Mouse (Mus musculus) heart, postnatal 25 days (tissue): Measurements from ENCODE around the gene Wwc2. TPM values are rescaled to one million over a fixed set of nuclear protein-coding genes. Genes with fewer than 3 reads are reported as not detected.
"Not testable (repeated sequence)": the region's sequence is repeated elsewhere in the genome, so short reads cannot be mapped to it uniquely, and the experiment has no call there.

ENCODE experiments used
- DNase-seq: peaks from one replicate; pipeline ENCODE4 v3.0.0; 2022; ENCODE audit warnings: low spot score
- intact Hi-C: fragments of 180-260 bp; cut with DNase I; formaldehyde crosslinking; loops from one replicate; pipeline ENCODE4 v1.15.1; 2025
- total RNA-seq, 2 experiments: library from RNA; stranded (reverse); gene quantifications; 2 replicates each; pipeline ENCODE4 v1.2.3; 2021

Gene Wwc2
- total RNA-seq, 2 experiments from 2014 or later = 25.0 to 28.2 TPM

GRCm38 (mm10) chr8:47824182-47824581 lies 166.5 kb downstream of the Wwc2 start, which contains the start of gene Cldn22:
TSS of gene Cldn22 (plus strand) at chr8:47824482.
- no peak for DNase-seq
- intact Hi-C loops = no loop called here

- DNase-seq = no peak
- intact Hi-C loops = no loop called here
These were observed 166.9 kb downstream of the Wwc2 start for GRCm38 (mm10) chr8:47823777-47824176.

GRCm38 (mm10) chr8:47822541-47822940 lies 168.2 kb downstream of the Wwc2 start:
- DNase-seq, intact Hi-C loops: not testable (repeated sequence)

- no peak for DNase-seq
- intact Hi-C loops = no loop called here
These were observed 168.9 kb downstream of the Wwc2 start, which contains the start of gene Cldn24 for GRCm38 (mm10) chr8:47821843-47822242. TSS of gene Cldn24 (plus strand) at chr8:47822143.

GRCm38 (mm10) chr8:47820914-47821772 lies 169.6 kb downstream of the Wwc2 start:
- intact Hi-C loops = no loop called here
- DNase-seq = no peak

GRCm38 (mm10) chr8:47819034-47819433 lies 171.7 kb downstream of the Wwc2 start:
- intact Hi-C loops = no loop called here
- DNase-seq = no peak

- intact Hi-C loops = no loop called here
- DNase-seq = no peak
These were observed 179.5 kb downstream of the Wwc2 start for GRCm38 (mm10) chr8:47811221-47811620.

- DNase-seq = no peak
- intact Hi-C loops = no loop called here
These were observed 180.1 kb downstream of the Wwc2 start for GRCm38 (mm10) chr8:47810666-47811015.

- intact Hi-C loops = no loop called here
- no peak for DNase-seq
These were observed 180.6 kb downstream of the Wwc2 start for GRCm38 (mm10) chr8:47809970-47810665.

- intact Hi-C loops = no loop called here
- DNase-seq = no peak
These were observed 186.5 kb downstream of the Wwc2 start for GRCm38 (mm10) chr8:47804262-47804661.

GRCm38 (mm10) chr8:47802349-47802748 lies 188.4 kb downstream of the Wwc2 start:
- intact Hi-C loops = no loop called here
- no peak for DNase-seq

GRCm38 (mm10) chr8:47799438-47799837 lies 191.3 kb downstream of the Wwc2 start:
- intact Hi-C loops = no loop called here

GRCm38 (mm10) chr8:47791986-47792385 lies 198.7 kb downstream of the Wwc2 start:
- intact Hi-C loops = no loop called here

More at GRCm38 (mm10) chr8:47799438-47799837, 191.3 kb downstream of the Wwc2 start:
- DNase-seq = no peak

GRCm38 (mm10) chr8:47787705-47788104 lies 203.0 kb downstream of the Wwc2 start:
- DNase-seq = peak; percentile 7
- intact Hi-C loops = no loop called here

More at GRCm38 (mm10) chr8:47791986-47792385, 198.7 kb downstream of the Wwc2 start:
- no peak for DNase-seq

- intact Hi-C loops = no loop called here
- DNase-seq = no peak
These were observed 204.4 kb downstream of the Wwc2 start for GRCm38 (mm10) chr8:47786323-47786722.

- DNase-seq = peak; percentile 61
- intact Hi-C loops = no loop called here
These were observed 206.3 kb downstream of the Wwc2 start for GRCm38 (mm10) chr8:47784436-47784835.

GRCm38 (mm10) chr8:47783944-47784343 lies 206.8 kb downstream of the Wwc2 start:
- no peak for DNase-seq
- intact Hi-C loops = no loop called here

- DNase-seq = no peak
- intact Hi-C loops = no loop called here
These were observed 207.2 kb downstream of the Wwc2 start for GRCm38 (mm10) chr8:47783544-47783943.

GRCm38 (mm10) chr8:47781881-47782280 lies 208.8 kb downstream of the Wwc2 start:
- no peak for DNase-seq
- intact Hi-C loops = no loop called here

- DNase-seq = no peak
- intact Hi-C loops = no loop called here
These were observed 211.1 kb downstream of the Wwc2 start for GRCm38 (mm10) chr8:47779589-47779988.

GRCm38 (mm10) chr8:47777415-47777814 lies 213.3 kb downstream of the Wwc2 start:
- DNase-seq = no peak
- intact Hi-C loops = no loop called here
